Mouse (Mus musculus): ENCODE data around the gene 2310033P09Rik.

Gene 2310033P09Rik

GRCm38 (mm10) chr11:59208153-59208831 is at the start of gene 2310033P09Rik:
Gene 2310033P09Rik (plus strand): TSS chr11:59208321.
- DNase-seq, result peak; percentile 92

GRCm38 (mm10) chr11:59159099-59159498 is 49.0 kb upstream of the 2310033P09Rik start:
- DNase-seq, result no peak

DNA sequence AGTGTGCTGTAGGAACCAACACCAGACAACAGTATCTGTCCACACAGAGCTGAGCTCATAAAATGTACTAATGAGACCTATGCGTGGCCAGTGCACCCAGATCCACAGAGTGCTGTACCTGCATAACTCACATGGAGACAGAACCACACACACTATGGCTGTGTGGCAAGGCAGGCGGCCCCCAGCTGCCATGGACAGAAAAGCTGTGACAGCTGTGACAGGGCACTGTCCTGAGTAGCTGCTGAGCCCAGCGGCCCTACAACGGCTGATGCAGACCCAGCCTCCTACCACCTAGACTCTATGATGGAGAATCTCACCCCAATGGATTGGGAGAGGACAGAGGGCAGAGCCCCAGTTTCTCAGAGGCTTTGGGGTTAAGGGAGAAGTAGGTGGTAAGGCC is 48.6 kb upstream of the 2310033P09Rik start:
- no peak for DNase-seq

DNA sequence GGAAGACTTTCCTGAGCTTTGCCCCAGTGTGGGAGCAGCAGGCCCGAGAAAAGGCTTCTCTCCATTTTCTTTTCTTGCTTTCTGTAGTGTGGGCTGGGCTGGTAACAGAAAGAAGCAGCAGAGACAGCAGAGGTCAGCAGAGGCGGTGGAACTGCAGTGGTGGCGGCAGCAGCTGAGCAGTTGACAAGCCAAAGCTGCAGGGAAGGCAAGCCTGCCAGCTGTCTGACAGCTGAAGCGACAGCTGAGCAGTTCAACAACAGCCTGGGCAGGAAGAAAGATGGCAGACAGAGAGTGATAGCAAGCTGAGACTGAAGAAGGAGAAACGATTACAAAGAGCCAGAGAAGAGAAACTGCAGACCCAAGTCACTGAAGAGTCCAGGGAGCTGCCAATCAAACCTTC is 46.7 kb upstream of the 2310033P09Rik start:
- no peak for DNase-seq

DNA sequence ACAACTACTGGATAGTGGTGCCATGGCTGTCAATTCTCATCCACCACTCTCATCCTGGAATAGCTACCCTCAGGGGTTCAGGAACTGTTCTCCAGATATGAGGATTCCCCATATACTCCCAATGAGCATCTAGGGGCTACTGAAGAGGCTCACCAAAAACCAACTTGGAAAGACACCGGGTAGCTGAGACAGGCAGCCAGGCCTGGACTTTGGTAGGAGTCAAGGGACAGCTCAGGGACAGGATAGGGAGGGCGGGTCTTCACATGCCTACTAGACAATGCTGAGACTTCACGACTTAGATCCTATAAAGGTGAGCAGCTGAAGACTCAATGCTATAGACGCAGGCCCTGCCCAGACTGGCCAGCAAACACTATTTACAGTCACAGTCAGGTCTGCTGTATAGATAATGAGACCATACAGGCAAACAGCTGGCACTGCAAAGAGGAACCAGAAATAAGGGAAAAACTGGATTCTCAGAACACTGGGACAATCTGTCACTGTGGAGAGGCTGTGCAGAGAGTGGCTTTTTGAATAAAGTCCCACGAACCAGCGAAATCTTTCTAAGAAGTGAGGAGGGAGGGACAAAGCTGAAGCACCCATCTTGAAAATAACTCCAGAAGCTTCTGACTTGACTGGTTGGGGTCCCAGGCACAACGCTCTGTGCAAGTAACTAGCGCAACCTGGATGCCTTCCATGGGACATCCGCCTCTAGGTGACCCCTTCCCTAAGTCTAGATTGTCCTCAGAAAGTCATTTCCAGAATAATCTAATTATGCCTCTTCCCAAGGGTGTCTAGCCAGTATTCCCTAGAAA is 45.5 kb upstream of the 2310033P09Rik start:
- DNase-seq, result no peak

- peak; percentile 97 for DNase-seq
Observed at GRCm38 (mm10) chr11:59163255-59164236, 44.6 kb upstream of the 2310033P09Rik start, which contains the start of gene Iba57. Gene Iba57 (minus strand): TSS chr11:59163739.

GRCm38 (mm10) chr11:59164384-59164783 is 43.7 kb upstream of the 2310033P09Rik start:
- no peak for DNase-seq

- DNase-seq, result no peak
Observed at GRCm38 (mm10) chr11:59165616-59166241, 42.4 kb upstream of the 2310033P09Rik start.

- DNase-seq, result no peak
Observed at GRCm38 (mm10) chr11:59169807-59170206, 38.3 kb upstream of the 2310033P09Rik start.

DNA sequence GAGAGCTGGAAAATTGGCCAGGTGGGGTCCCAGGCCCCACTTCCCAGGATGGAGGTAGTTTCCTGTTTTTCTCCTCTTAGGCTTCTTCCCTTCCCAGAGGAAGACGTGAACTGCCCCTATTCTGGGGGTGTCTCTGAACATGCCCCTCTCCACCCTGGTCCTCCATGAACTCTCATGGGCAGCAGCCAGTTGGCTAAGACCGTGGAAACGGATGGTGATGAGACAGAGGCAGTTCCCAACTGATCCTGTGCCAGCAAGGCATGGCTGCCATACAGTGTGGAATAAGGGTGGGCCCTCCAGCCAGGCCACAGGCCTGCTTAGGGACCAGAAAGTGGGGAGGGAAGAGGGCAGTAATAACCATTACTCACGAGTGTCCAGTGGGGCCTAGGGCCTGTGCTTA is 37.6 kb upstream of the 2310033P09Rik start:
- no peak for DNase-seq

GRCm38 (mm10) chr11:59174189-59174838 is 33.8 kb upstream of the 2310033P09Rik start:
- DNase-seq, result no peak

GRCm38 (mm10) chr11:59176475-59176874 is 31.6 kb upstream of the 2310033P09Rik start:
- DNase-seq, result no peak

DNA sequence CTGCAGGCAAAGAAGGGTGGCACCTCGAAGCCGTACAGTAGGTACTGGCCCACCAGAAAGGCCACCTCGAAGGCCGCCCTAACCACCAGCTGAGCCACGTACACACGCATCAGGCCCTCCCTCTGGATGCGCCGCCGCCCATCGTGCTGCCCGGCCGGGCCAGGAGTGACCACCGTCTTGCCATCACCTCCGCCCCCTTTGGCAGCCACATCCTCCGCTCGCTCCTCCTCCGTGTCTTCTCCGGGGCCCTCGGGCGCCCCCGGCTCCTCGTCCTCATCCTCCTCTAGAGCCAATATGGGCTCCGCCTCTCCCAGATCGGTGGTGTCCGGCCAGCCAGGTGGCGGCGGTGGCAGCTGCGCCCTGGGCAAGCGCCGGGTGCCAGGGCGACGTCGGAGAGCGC is 31.2 kb upstream of the 2310033P09Rik start:
- DNase-seq, result no peak

DNA sequence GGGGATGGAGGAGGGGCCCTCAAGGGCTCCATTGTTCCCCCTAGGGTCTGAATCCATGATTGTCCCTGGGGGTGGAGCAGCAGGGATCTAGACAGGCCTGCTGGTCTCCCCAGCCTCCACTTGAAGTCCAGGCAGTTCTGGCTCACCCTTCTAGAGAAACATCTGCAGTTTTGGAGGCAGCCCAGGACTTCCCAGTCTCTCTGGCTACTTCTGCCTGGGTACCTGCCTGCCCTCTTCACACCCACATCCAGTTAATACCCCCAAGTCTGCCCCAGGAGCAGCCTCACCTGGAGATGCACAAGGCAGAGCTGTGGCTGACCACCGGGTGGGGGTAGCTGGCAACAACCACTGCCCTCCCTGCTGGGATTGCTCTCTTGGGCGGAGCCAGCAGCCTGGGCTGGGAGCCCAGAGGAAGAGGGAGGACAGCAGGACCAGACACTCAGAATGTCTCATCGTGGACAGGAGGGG is 25.2 kb upstream of the 2310033P09Rik start, which contains the start of gene Gjc2:
Gjc2 (minus strand) TSS at position 350 of the 468 bp plus-strand sequence.
- no peak for DNase-seq

GRCm38 (mm10) chr11:59183821-59184220 is 24.3 kb upstream of the 2310033P09Rik start:
- DNase-seq, result peak; percentile 38

- DNase-seq, result no peak
Observed at GRCm38 (mm10) chr11:59185490-59185889, 22.6 kb upstream of the 2310033P09Rik start.

- DNase-seq, result no peak
Observed at GRCm38 (mm10) chr11:59187706-59188105, 20.4 kb upstream of the 2310033P09Rik start.

DNA sequence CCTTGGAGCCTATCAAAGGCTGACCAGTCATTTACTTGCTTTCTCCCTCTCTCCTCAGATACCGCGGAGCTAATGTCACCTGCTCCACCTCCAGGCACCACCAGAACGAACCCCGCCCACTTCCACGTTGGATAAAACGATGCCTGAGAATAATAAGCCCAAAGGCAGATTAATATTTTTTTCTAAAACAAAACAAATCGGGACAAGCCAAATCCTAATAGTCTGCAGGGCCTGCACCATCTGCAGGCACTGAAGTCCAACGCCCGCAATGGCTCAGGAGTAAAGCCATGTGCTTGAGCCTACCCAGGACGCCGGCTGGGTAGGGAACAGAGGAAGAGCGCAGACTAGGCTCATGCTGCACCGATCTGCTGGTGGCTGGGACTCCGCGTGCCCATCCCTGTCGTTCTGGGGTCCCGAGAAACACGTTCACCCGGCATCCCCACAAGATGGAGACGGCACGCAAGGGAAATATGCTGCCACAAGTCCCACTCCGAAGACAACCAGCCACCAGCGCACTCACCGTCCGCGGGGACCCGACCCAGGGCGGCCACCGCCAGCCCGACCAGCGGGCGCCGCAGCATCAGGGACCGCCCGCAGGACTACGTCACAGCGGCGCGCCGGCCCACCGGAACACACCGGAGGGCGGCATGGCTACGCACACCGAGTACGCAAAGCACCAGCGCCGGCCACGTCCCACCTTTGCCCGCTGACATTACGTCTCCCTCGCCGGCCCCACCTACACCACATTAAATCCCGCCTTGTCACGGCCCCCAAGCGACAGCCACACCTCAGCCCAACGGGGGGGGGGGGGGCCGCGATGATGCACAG is 16.7 kb upstream of the 2310033P09Rik start:
- peak; percentile 90 for DNase-seq

DNA sequence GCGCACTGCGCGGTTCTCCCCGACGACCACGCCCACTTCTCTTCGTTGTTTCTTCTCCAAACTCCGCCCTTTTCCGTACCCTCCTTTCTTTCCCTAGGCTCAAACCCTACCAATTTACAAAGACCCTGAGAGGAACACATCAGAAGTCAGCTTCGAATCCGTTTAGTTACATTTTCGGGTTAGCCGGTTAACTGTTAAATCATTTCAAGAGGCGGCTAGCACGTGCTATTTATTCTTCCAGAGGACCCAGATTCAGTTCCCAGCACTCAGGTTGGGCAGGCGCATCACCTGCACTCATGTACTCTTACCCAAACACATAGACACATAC is 16.1 kb upstream of the 2310033P09Rik start, which contains the start of gene Guk1:
Guk1 (minus strand) TSS at position 154 of the 328 bp plus-strand sequence.
- DNase-seq, result no peak

DNA sequence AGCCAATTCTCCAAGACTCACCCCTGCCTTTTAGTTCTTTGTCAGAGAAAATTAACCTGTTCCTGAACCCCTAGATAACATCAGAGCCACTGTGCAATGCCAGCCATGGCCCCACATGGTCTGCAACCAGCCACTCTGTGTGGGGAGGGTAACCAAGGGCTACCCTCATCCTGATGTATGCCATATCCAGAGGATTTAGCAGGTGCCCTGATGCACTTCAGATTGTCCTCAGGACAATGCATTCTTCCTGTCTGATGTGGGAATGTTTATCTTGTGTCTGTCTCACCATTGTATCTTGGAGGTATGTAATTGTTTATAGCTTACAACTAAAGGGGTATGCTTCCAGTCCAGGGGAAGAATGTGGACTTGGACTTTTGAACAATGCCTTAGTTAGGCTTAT is 11.9 kb upstream of the 2310033P09Rik start:
- no peak for DNase-seq
